Mouse (Mus musculus): Measurements from ENCODE around the gene Psma3.
A peak's percentile ranks its signal among the peaks of the same experiment; 100 is the strongest.

Gene Psma3

DNA sequence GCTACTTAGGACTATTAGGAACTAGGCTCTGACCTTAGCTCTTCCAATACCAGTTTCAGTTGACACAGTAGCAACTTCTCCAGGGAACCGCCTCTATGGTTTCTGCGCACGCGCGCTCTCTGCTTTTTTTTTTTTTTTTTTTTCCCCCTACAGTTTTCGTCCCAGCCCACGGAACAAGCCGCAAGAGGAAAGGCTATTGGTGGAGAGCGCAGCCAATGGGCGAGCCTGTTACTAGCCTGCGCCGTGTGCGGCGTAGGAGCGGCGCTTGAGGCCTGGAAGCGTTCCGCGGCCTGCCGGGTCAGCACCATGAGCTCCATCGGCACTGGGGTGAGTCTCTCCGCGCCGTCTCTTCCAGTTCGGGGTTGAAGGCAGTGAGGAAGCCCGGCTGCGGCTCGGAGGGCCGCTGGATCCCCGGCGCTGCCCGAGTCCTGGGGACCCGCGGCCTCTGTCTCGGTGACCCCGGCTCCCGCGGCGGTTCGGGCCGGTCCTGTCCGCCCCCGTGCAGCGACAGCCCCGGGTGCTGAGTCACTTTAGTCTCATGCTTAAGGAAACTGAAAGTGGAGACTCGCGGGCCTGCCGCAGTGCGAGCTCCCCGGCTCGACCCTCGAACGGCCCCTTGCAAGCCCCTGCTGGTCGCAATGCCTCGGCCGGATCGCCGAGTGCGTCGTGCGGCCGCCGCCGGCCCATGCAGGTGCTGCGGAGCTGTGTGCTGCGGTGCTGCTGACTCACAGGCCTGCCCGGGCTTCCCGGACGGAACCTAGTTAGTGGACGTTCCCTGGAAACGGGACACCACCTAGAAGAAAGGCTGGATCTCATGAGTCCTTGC, at the start of gene Psma3:
Gene Psma3, plus strand, starts transcription at position 181 of the 826 bp plus-strand sequence.
- peak; percentile 95 for DNase-seq (ENCODE audit: low read depth, low spot score)

DNA sequence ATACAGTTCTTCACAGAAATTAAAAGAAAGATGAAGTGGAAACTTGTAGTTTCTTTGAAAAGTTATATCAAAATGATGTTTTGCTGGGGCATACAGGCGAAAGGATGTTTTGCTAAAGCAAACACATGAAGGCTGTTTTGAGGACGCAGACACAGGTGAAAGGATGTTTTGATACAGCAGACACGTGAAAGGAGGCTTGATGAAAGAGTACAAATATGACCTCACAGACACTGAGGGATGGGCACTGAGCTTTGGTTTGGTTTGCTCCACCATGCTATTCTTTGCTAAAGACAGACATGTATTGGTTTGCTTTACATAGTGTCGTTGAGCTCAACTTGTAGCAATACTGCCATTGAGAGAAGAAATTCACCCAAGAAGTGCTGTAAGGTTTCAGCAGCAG, 44.6 kb upstream of the Psma3 start:
- DNase-seq (ENCODE audit: low read depth, low spot score): no peak

DNA sequence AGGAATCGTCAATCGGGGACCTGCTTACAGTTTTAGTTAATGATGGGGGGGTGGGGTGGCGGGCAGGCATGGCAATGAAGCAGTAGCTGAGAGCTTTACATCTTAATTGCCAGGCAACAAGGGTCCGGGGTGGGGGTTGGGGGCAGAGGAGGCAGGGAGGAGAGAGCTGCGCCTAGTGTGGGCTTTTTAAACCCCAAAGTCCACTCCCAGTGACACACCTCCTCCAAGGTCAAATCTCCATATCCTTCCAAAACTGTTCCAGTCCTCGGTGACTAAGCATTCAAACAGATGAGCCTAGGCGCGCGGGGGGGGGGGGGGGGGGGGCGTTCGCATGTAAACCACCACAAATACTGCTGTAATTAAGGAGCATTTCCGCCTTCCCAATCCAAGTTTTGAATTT, 37.3 kb upstream of the Psma3 start:
- DNase-seq (ENCODE audit: low read depth, low spot score): no peak

GRCm38 (mm10) chr12:70937571-70938384, 36.6 kb upstream of the Psma3 start, which contains the start of gene Actr10:
TSS of gene Actr10 (plus strand) at chr12:70937857.
- DNase-seq (ENCODE audit: low read depth, low spot score): peak; percentile 91

DNA sequence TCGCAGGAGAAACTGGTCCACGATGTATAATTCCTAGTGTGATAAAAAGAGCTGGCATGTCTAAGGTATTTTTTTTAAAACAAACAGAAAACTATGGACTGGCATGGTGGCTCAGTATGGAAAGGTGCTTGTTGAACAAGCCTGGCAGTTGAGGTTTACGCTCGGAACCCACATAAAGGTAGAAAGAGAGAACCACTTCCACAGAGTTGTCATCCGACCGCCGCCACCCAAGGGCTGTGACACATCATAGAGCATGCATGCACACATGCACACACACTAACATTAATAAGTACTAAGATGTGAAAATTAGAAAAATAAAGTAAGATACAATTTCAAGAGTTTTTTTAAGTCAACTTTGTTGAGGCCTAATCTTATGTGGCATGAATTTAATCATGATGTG, 33.6 kb upstream of the Psma3 start:
- no peak for DNase-seq (ENCODE audit: low read depth, low spot score)

- DNase-seq (ENCODE audit: low read depth, low spot score): no peak
These were observed 30.2 kb upstream of the Psma3 start for GRCm38 (mm10) chr12:70944181-70944580.

DNA sequence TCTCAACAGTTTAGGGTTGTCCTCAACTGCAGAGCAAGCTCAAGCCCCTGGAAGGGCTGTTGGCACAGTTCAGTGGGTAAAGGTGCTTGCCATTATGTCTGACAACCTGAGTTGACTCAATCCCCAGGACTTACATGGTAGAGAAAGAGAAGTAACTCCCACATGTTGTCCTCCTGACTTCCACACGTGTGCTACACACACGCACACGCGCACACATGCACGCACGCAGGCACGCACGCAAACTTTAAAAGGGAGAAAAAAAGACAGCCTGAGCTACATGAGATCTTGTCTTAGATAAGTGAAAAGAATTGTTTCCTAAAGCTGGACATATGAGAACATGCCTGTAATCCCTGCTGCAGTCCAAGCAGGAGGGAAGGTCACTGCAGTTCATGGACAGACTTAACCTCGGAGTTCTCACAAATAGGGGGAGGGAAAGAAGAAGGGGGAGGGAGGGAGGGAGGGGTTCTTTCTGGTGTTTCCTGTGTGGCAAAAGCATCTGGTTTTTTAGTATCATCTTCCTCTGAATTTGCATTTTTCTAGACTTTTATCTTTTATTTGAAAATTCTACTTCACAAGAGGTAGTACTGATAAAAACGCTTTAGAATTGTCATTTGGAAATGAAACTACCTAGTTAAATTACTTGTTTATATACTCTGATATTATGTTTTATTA, 27.7 kb upstream of the Psma3 start:
- no peak for DNase-seq (ENCODE audit: low read depth, low spot score)

GRCm38 (mm10) chr12:70958640-70959039, 15.8 kb upstream of the Psma3 start:
- DNase-seq (ENCODE audit: low read depth, low spot score): no peak

DNA sequence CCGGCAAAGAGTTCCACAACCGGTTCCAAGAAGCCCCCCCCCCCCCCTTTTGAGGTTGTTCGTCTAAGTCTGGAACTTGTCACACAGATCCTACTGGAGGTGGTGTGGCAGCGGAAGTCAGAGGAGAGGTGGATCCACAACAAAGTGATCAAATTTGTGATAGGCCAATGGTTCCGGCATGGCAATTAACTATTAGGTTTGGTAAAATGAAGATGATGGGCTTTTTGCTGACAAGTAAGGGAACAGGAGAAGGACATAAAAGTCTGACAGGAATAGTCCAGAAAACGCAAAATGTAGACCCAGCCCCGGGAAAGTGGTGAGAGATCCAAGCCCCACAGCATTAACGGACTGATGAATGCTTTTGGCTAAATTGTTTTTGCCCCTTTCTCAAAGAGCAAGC, 6.8 kb upstream of the Psma3 start:
- no peak for DNase-seq (ENCODE audit: low read depth, low spot score)

DNA sequence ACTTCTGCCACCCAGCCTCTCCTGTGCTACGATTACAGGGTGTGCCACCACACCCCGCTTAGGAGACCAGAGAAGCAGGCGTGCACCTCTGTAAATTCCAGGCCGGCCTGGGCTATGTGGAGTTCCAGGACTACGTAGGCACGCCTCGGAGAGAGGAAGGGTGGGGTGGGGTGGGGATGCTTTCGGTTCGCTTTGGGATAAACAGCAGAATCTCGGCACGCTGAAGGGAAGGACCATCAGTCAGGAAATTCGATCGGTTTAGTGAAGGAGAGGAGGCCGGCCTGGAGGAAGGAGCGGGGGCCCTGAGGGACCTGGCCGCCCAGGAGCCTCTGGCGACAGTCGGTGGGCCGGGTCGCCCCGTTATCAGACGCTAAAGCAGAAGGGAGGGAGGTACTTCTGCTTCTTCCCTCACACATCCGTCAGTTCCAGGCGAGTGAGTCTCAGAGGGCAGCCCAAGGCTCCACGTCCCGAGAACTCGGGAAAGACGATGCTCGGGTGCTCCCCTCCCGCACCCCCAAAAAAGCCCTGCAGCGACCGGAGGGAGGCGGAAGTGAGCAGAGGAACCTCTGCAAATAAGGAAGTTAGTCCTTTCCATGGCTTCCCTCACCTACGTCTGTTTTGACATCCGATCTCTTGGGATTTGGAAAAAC, 6.2 kb upstream of the Psma3 start:
- DNase-seq (ENCODE audit: low read depth, low spot score): peak; percentile 51

GRCm38 (mm10) chr12:70968791-70969307, 5.6 kb upstream of the Psma3 start:
- peak; percentile 93 for DNase-seq (ENCODE audit: low read depth, low spot score)

DNA sequence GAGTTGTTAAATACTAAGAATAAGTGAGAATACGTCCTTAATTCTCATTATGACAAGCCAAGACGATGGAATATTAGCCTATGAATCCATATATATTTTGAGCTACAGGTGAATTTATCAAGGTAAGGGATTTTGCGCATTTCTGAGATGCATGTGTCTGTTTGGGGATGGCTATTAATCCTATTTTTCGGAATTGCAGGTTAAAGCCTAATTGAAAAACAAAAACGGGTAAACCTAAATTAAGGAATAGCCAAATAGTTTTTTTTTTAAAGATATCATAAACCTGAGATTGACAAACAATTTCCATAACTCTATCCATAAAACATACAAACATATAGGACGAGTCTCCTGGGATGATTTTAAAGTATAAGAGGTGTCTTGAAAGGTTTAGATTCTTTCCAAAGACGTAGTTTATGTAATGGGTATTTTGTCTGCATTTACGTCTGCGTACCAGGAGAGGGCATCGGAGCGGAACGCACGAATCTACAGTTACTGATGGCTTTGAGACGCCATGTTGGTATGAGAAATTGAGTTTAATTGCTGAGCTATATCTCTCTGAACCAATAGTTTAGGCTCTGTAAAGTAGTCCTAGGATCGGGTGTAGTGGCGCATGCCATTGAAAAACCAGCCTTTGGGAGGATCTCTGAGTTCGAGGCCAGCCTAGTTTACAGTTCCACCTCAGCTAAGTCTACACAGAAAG, 4.8 kb upstream of the Psma3 start:
- peak; percentile 83 for DNase-seq (ENCODE audit: low read depth, low spot score)

DNA sequence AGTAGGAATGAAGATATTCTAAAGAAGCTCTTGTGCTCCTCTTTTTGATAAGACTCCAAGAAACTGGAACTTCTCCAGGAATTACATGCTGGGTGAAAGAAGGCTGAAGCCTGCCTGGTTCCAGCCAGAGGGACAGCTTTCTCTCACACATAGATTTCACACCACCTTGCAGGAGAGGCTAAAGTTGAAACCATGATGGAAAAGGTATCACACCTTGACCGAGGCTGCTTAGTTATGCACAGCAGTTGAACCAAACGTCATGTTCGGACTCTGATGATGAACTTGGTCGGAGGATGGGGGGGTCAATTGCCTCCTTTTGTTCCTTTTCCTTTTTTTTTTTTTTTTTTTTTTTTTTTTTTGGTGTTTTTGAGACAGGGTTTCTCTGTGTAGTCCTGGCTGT, 590 bp upstream of the Psma3 start:
- no peak for DNase-seq (ENCODE audit: low read depth, low spot score)

DNA sequence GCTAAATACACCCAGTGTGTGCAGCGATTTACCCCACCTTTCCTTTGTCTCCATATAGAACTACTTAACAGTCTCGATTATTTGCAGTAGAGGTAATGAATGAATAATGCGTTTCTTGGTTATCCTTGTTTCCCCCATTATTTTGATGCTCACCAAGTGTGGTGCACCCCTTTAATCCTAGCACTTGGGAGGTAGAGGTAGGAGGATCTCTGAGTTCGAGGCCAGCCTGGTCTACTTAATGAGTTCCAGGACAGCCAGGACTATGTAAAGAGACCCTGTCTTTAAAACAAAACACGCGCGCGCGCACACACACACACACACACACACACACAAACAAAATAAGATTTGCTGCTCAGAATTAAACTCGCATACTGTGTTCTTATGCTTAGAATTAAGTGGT, 985 bp downstream of the Psma3 start:
- DNase-seq (ENCODE audit: low read depth, low spot score): peak; percentile 12

- no peak for DNase-seq (ENCODE audit: low read depth, low spot score)
These were observed 1.5 kb downstream of the Psma3 start for GRCm38 (mm10) chr12:70975891-70976290.

- no peak for DNase-seq (ENCODE audit: low read depth, low spot score)
These were observed 3.9 kb downstream of the Psma3 start for GRCm38 (mm10) chr12:70978345-70978744.

- no peak for DNase-seq (ENCODE audit: low read depth, low spot score)
These were observed 10.6 kb downstream of the Psma3 start for GRCm38 (mm10) chr12:70984855-70985550.

GRCm38 (mm10) chr12:70997225-70997624, 22.8 kb downstream of the Psma3 start:
- no peak for DNase-seq (ENCODE audit: low read depth, low spot score)

DNA sequence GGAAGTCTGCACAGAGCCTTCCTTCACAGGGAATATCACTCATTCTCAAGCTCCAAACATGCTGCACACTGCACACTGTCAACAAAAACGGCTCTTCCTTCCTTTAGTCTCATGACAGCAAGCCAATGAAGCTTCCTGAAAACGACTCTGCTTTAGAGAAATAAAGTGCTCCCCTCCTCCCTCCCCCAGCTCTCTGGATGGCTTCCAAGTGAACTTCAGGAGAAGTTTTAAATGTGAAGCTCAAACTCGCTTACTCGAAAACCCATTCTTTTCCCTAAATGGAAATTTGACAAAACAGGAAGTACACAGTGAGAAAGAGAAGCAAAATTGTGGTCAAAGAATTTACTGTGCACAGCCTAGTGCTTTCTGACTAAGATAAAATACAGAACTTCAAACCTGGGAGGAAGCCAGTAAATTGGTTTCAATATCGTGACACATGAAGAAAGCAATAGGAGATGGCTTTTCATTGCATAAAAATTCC, 25.0 kb downstream of the Psma3 start:
- no peak for DNase-seq (ENCODE audit: low read depth, low spot score)

DNA sequence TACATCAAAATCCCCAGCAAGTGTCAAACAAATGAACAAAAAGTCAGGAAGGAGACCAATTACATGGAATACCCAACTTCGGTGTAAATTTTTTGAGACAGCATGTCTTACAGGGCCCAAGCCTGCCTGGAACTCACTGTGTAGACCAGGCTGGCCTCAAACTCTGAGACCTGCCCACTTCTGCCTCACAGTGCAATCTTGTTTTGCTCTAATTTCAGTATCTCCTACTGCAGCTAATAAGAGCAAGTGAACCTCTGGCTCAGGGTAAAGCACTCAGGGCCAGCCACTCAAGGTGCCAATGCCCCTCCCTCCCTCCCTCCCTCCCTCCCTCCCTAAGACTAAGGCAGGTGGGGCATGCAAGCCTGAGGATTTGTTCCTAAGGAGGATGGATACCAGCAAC, 25.9 kb downstream of the Psma3 start:
- DNase-seq (ENCODE audit: low read depth, low spot score): no peak
